Mouse (Mus musculus): Measurements from ENCODE around the gene Ctla4.

The Ctla4 gene

DNA sequence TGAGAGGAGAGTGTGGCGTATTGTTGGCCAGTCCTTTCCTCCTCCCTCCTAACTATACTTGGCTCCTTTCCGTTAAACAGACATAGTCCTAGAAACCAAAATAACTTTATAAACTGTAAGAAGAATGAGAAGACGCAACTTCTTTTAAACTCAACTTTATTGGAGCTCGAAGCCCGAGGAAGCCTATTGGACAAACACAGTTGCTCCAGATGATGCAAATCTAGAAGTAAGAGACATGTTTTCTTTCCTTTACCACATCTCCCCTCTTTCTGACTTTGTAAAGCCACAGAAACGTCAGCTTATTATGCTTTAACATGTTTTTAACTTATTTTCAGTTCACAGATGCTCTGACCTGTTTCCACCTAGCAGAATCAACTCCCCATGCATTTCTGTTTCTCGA is at the start of gene Ctla4:
TSS of gene Ctla4 (plus strand) at position 20 of the 400 bp plus-strand sequence.
- no peak for DNase-seq

DNA sequence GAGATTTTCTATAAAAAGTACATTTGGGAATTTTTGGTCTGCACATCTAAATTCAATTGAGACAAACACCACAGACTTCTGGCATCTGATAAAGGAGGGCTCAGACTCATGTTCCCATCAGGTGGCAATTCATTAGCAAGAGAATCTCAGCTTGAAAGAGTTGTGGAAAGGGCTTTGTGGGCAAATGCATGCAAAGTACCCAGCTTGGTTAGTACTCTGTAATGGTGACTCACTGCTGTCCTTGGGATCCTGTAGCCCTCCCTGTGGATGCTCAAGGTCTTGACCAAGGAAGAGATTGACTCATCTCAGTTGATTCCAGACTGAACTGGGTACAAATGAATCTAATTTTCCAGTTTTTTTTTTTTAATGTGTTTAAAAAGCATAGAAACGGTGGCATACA is 47.6 kb upstream of the Ctla4 start:
- DNase-seq, result no peak

DNA sequence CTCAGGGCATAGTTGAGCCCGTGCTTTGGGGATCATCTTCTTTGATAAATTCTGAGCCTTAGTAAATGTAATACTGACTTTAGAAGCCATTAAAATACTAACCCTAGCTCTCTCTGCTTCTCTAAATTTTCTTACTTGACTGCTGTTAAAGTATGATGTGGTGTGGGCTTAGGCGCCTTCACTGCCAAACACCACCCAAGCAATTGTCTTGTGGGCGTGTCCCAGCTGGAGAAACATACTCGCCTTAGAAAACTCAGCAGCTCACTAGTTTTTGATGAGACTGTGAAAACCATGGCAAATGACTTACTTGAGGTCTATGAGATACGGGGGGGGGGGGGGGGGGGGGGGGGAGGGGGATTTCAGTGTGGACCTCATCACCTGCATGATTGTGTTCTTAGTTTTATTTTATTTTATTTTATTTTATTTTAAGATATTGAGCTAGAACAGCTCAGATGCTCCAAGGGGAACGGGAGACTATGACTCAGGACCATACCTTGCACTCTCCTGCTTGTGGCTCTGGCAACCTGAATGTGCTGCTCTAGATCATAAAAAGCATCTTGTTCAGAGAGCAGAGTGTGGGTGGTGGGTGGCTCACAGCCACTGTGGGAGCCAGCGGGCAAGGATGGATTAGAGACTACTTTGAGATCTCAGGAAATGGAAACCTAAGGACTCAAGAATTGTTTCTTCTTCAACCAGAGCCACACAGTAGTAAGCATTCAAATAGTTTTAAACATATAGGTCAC is 41.3 kb upstream of the Ctla4 start:
- DNase-seq, result peak; percentile 38

DNA sequence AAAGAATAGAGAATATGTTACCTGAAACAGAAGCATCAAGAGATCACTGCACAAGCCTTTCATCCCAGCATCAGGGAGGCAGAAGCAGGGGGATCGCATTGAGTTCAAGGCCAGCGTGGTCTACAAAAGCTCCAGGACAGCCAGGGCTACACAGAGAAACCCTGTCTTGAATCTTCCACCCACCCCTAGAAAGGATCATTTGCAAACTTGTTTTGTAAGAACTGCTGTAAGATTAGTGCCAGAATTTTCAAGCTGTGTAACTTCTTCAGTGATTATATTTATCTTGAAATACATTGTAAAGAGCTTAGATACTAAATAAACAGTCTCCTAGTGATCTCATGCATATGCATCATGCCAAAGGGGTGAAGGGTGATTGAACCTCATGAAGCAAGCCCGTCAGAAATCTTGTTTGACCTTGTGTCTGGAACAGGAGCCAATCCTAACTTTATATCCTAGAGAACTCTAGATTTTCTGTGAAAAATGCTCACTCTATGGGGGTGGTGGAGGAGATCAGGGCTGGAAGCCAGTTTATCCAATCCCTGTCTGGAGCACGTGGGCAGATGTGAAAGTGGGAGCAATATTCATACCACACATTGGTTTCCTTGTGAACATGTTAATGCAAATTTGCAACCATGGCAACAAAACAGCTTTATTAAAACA is 40.1 kb upstream of the Ctla4 start:
- peak; percentile 74 for DNase-seq

DNA sequence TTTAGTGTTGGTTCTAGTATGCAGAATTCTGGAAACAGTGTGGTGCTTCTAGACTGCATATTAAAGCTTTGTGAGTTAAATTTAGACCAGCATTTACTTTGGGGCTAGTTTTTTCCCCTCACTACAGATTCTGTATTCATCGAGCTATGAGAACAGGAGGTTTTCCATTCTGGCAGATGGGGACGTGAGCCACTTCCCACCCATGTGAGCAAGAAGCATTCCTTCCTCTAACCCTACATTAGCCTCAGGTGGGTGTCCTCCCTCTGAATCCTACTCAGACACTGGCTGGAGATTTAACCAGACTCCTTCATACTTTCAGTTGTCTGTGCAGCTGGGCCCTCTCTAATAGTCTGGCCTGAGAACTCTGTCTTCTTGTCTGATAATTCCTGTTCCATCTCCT is 37.7 kb upstream of the Ctla4 start:
- DNase-seq, result peak; percentile 35

DNA sequence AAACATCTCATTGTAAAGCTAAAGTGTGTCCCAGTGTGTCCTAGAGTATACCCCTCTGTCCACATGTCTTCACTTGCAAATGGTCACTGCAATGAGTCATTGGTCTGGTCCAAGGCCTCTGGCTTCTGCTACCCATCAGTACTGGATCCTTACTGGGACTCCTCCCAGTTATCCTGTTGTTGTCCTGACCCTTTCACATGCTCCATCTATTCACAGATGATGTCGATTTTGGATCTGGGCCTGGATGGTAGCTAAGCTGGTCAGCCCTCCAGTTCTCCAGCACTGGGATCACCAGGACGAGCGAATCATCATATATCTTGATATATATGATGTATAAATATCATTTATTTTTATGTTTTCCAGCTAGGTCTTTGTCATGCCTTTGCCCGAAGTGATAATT is 37.0 kb upstream of the Ctla4 start:
- DNase-seq, result no peak

DNA sequence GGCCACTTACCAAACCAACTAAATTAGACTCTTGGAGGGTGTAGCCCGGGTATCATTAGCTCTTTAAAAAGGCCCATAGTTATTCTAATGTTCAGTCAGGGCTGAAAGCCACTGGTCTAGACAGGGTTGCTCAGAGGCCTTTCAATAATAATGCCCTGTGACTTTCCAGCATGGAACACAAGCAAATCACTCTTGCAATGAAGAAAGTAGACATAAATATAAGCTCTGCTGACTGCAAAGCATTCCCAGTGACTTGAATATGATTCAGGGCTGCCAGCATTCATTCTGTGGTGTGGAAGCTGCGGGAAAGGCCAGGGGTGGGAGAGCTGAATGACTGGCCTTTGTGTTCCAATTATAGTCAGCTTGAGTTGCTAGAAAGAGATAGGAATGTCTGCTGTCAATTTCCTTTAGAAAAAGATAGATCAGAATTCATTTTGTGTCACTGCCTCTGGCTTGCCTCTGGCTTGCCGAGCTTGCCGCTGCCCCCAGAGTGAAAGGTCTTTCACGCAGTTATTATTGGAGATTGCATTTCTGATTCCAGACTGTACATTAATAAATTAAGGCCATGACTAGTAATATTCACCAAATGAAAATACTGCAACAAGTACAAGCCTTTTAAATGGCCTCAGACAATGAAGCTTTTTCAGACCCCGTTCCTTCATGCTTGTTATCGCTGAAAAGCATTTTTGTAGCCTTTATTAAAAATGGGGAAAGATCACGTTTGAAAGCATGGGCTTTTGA is 35.6 kb upstream of the Ctla4 start:
- no peak for DNase-seq

DNA sequence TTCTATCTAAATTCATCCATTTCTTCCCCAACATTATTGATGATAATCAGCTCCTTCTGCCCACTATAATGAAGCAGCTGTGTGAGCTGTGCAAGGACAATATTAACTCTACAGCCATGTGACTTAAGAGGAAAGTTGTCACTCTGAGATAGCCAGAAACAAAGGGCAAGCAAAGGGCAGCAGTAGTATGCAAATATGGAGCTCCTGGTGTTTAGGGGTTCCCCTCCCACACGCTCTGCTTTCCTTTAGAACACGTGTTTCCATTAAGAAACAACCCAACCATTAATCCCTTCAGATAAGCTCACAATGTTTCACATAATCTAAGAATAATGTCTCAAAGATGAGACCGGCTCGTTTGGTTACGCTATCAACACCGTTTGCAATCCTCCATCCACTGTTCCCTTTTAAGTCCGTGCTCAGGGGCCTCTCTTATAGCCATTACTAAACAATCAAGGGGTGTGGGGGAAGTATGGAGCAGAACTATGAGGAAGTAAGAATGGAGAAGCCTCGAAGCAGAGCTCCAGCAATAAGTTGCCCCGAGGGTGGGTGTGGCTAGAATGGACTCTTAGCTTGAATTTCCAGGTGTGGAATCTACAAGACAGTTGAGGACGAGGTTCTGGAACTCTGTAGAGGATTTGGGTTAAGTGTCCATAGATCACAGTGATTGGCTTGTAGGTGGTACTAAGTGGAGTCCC is 34.6 kb upstream of the Ctla4 start:
- no peak for DNase-seq

DNA sequence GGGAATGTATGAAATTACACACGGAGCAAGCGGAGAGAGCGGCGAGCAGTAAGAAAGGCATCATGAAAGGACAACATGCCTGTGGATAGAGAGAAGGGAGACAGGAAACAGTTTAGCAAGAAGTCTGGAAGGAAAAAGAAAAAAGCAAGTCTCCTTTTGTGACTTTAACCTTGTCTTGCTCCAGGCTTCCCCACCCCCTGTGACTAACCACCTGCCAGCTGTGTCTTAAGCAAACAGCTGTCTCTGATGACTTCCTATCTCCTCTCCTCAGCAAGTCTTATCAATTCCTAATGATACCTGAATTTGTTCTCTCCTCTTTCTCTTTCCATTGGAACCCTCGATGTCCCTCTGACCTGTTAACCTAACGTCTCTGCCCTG is 34.0 kb upstream of the Ctla4 start:
- no peak for DNase-seq

DNA sequence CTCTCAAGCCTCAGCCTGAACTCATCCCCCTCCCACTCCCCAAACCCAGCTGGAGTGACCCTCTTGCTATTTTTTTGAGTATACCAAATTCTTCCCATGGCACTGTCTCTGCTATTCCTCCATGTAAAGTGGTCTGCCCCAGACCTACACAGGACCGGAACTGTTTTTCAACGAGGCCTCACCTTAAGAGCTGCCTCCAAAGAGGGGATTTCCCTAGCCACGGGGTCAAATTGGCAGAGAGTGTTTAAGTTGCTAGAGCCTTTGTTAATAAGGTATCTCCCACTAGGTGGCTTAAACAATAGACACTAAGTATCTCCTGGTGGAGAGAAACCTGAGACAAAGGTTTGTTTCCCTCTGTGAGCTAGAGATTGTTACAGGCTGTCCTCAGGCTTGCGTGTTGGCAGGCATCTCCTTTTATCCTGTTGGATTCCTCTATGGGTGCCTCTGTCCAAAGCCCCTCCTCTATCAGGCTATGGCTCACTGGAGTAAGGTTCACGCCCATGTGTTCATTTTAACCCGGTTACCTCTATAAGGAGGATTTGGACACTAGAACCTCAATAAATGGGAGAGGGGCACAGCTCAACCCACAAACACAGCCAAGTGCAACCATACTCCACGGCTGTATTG is 33.4 kb upstream of the Ctla4 start:
- no peak for DNase-seq

DNA sequence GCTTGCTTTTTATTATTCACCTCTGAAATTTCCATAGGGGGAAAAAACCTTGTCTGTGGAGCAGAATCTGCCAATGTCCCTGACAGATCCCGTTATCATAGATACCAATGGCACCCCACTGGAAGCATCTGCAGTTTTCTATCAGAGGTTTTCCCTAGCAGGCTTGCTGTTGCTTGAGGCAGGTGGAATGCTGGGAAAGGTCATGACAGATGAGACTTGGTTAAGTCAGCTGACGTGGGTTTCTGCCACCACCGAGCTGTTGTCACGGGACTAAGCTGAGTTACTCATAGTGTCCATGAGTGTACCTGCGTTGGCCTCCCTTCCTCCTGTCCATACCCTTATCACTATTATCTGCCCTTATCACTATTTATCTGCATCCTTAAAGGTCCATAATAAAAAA is 32.8 kb upstream of the Ctla4 start:
- DNase-seq, result no peak

DNA sequence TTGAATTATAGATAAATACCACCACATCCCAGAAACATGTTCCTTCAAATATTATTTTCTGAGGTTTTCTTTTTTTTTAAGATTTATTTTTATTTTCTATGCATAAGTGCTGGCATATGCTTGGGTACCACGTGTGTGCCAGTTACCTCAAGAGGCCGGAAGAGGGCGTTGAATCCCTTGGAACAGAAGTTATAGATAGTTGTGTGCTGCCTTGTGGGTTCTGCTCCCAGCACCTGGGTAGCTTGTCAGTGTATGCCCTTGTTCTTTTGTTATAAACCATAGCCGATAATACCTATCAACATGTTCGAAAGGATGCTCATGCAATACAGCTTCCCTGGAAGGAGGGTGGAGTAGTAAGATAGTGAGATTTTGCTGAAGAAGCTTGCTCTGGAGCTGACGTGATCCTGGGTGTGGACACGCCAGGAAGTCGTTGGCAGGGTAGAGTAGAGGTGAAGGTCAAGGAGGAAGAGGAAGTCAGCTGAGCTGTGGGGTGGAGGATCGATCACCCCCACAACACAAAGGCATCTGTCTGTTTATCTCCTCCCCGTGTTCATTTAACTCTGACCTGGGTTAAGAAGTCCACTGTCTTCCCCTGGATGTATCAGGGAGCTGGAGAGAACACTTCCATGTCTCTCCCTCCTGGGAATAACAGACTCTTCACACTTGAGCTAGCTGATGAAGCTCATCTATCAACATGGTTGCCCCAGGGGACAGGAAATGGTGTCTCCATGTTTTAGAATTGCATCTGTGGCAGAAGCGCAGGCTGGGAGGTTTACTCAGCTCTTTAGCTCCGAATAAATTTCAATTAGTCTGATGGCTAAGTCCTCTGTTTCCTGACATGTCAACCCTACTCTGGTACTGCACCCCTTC is 29.2 kb upstream of the Ctla4 start:
- DNase-seq, result no peak

DNA sequence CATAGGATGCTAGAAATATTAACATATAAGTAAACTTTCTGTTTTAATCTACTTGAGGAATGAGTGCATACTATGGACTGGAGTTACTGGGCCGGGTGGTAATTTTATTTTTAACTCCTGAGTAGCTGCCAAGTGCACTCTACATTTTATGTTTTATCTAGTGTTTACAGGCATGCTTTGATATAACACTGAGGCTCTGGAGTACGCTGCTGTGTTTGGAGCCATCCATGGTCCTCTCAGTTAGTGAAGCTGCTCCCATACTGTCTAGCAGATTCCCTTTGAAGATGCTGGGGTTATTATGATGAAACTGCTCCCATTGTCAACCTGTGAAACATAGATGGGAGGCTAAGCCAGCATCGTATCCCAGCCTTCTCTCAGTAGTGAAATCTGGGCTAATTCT is 27.6 kb upstream of the Ctla4 start:
- DNase-seq, result no peak

DNA sequence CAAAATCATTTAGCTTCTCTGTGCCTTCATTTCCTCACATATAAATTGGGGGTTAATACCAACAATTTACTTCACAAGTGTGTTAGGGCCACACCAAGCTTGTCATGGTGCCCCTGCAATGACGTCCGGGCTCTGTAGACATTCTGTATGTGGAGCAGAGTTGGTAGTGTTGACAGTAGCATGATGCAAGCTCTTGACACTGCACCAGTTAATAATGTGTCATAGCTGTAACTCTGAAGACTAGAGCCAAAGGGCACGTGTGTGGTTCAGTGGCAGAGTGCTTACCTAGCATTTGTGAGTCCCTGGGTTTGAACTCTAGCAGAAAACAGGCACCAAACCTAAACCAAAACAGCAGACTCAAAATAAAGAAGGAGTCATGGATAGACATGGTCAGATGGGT is 27.0 kb upstream of the Ctla4 start:
- DNase-seq, result no peak

DNA sequence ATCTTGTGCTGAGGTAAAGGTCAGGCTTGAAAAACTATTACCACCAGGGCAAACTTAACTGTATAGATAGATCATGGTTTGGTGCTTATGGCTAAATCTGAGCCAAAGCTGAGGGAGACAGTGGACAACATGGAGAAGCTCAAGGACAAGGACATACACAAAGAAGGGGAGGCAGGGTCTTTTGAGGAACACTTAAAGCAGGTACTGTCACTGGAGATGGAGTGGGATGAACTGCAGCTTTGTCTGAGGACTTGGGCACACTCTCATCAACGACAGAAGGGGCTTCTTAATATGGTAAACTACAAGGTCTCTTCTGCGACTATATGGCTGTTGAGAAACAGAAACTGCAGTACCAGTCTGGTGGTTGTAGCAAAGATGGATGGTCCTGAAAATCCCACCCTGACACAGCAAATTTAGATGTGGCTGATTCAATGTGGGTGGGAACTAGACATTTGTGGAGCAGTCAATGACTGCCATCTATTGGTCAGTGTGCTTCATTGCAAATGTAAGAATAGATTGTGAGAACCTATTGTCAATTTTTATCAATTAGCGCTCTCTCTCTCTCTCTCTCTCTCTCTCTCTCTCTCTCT is 26.3 kb upstream of the Ctla4 start:
- DNase-seq, result peak; percentile 29

DNA sequence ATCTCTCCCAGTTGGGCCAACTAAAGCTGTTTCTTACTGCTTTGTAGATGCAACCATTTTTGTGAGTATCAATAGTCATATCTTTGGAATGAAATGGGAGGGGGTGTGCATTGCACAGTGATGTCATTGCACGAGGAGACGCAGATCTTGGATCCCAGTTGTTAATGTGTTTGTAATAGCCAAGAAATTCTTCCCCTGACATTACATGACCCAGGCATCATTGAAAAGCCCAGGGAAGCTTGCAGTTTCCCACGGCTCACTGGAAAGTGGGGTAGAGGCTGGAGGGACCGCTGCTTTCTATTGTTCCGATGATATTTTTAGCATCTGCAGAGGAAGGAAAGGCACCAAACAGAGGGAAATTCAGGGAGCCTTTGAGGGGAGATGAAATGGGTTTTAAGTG is 25.8 kb upstream of the Ctla4 start:
- peak; percentile 25 for DNase-seq

DNA sequence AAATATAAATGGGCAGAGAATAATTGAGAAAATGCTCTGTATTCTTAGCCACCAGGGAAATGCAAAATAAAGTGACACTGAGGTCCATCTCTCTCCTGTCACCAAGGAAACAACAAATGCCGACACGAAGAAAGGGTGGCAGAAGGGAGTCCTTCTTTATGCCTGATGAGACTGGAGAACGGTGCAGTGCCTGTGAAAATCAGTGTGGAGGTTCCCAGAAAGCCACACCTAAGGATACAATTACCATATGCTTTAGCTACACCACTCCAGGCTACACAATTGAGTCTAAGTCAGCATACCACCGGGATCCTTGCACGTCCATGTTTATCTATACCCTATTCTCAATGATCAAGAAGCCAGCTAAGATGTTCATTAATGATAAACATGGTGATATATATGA is 25.4 kb upstream of the Ctla4 start:
- peak; percentile 38 for DNase-seq

DNA sequence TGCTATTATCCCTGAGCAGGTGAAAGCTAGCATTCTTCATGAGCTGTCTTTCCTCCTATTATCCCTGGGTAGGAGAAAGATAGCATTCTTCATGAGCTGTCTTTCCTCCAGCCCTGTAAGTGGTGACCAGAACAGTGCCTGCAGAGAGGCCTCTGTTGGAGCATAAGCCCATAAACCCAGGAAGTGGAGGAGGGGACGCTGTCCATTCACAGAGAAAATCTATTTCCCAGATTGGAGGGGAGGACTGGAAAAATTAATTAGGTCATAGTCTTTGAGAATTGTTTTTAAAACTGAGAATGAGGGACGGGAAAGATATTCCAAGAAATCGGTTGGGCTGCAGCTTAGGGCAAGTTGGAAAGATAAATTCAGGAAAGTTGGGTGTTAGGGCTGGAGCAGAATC is 24.3 kb upstream of the Ctla4 start:
- DNase-seq, result no peak

DNA sequence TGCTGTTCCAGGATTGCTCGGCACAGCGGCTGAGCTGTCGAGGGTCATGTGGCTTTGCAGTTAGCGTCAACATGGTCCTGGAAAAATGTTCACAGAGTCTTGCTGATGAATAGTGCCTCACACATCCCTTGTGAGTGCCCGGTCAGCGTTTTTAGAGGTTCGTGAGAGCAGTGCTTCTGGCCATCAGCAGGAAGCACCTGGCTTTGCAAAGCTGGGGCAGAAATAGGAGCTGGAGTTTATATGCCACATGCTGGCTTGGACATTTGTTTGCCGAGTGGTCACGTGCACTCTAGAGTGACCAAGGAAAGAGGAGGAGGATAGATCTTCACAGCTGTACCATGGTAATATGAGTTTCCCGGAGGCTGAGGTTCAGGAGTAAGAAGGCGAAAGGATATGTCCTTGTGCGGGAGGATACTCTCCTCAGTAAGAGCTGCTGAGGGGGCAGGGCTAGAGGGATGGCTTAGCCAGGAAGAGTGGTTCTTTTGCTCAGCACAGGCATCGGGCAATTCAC is 23.8 kb upstream of the Ctla4 start:
- DNase-seq, result no peak

DNA sequence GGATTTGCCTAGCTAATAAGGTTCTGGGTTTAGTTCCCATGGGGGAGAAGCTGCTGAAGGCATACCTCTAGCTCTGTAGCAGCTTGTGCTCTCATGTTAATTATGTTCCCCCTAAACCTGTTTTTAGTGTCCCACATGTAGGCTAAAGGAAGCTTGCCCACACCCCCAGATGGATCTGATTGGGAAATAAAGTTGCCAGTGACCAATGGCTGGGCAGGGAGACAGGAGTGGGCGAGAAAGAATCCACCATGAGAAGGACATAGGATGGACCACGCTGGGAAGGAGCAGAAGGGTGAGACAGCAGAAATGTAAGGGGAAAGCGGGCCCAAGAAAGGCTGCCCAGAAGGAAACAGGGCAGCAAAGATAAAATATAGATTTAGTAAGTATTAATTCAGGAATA is 23.1 kb upstream of the Ctla4 start:
- no peak for DNase-seq

DNA sequence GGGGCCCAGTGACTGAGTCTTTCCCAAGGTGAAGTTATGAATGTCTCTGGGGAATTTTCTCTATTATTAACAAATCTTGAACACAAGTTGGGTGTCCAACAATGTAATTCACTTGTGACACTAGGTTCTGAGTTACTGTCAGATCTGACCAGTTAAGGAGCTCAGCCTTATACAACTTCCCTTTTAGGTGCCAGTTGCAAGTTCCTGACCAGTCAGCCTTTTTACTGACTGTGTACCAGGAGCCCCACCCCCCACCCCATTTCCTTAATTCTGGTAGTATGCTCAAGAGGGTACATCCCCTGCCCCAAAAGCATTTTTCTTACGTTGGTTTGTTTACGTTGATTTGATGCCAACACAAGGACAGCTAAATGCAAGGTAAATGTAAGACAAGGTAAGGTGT is 21.6 kb upstream of the Ctla4 start:
- no peak for DNase-seq

Data from right cerebral cortex, postnatal 25 days (tissue).